Mouse (Mus musculus): Measurements from ENCODE around the gene Rab31. TPM values are rescaled to one million over a fixed set of nuclear protein-coding genes. Genes with fewer than 3 reads are reported as not detected.

Gene Rab31
- polyA plus RNA-seq, 1 experiment from 2014 or later: 26.0 TPM

DNA sequence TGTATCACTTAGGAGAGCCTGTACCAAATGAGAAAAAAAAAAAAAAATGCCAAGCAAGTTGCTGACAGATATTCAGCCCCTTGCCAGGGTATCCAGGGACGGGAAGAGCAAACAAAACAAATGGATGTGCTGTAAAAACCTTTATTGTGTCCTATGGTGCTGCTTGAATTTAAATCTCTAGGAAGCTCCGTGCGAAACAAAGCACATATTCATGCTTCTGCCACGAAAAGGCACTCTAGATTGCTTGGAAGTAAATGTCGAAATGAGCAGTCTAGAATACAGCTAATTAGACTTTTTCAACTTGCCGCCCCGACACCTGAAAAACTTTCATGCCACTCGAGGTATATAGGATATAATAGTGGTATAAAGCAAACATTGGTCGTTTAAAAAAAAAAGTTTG lies 158.1 kb downstream of the Rab31 start:
- H3K4me2 ChIP-seq: peak overlapping the region; percentile 73
- no peaks in the 10 kb centered on the region for H3K36me3 ChIP-seq
- peak overlapping the region; percentile 92 for H3K4me3 ChIP-seq
- WGBS: 3% methylated on average over 9 of the region's 9 CpGs
- H3K9me3 ChIP-seq (replicated peaks): no peaks in the 10 kb centered on the region
- ATAC-seq (replicated peaks; ENCODE audit: insufficient number of reproducible peaks, insufficient read depth, low FRiP score, low read depth): no peak
- H3K4me1 ChIP-seq (replicated peaks): peaks cover 23% of the 10 kb centered on the region
- H3K9ac ChIP-seq: peak overlapping the region; percentile 62
- no peaks in the 10 kb centered on the region for H3K27me3 ChIP-seq
- H3K27ac ChIP-seq: peak overlapping the region; percentile 100

DNA sequence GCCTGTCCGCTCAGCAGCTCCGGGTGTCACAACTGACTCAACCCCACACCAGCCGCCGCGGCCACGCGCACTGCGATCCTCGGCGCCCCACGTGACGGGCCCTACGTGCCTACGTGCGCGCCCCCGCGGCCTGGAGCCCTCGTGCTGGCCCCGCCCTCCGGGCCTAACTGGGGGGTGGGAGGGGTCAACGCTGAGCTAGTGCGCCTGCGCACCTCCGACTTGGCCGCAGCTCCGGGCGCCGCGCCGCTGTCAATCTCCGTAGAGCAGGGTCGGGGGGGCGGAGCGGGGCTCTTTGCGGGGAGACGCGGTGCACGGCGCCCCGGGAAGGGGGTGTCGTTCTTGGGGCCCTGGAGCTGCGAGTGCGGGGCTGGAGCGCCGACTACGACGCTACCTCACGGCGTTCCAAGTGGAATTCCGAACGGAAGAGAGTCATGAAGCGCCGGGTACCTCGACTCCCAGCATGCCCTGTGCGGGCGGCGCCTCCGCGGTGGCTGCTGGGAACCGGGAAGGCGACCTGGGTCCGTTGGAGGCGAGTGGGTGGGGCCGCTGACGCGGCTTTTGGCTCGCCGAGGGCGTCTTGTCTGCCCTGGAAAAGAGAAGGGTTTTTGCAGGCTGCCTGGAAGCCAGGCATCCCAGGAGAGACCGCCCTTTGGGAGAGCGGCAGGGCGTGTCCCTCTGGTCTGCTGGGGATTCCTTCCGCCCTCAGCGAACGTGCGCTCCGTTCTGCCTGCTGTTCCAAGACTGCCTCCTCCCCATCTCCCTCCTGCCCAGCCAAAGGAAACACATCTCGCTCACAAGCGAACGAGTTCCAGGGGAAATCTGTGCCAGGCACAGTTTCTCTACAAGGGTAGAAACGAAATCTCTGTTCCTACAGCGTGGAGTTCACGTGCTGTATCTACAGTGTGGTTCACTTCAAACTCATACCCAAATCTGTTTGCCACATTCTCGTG lies 158.8 kb downstream of the Rab31 start, which contains the start of gene Vapa:
Gene Vapa, minus strand, starts transcription at position 93 of the 950 bp plus-strand sequence.
- peak within 1 kb of the TSS; percentile 92 for H3K4me3 ChIP-seq
- under 1% methylated on average over 75 of the region's 85 CpGs for WGBS
- H3K4me2 ChIP-seq: peak within 1 kb of the TSS; percentile 73
- no peaks in the 10 kb centered on the region for H3K9me3 ChIP-seq (replicated peaks)
- H3K36me3 ChIP-seq: no peaks in the 10 kb centered on the region
- H3K9ac ChIP-seq: peak within 1 kb of the TSS; percentile 100
- peak; percentile 92 for ATAC-seq (replicated peaks; ENCODE audit: insufficient number of reproducible peaks, insufficient read depth, low FRiP score, low read depth)
- H3K27me3 ChIP-seq: no peaks in the 10 kb centered on the region
- H3K27ac ChIP-seq: peak within 1 kb of the TSS; percentile 100
- H3K4me1 ChIP-seq (replicated peaks): peaks cover 30% of the 10 kb centered on the region

DNA sequence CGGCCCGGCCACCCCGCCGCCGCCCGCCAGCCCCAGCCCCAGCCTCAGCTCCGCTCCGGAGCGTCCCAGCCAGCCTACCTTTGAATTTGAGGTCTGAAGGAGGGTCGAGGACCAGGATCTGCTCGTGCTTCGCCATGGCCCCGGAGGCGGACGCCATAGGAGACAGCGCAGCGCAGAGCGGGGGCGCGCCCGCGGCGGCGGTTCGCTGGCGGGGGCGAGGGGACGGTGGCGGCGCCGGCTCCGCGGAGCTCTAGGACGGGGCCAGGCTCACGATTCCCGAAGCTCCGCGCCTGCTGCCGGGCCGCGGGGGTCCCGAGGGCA lies 159.4 kb downstream of the Rab31 start:
- peak overlapping the region; percentile 100 for H3K9ac ChIP-seq
- no peaks in the 10 kb centered on the region for H3K9me3 ChIP-seq (replicated peaks)
- H3K4me2 ChIP-seq: peak overlapping the region; percentile 69; the same call in 1 of the 2 replicates
- peak overlapping the region; percentile 100 for H3K27ac ChIP-seq
- 0% methylated on average over 34 of the region's 42 CpGs for WGBS
- H3K36me3 ChIP-seq: no peaks in the 10 kb centered on the region
- peak; percentile 58 for ATAC-seq (replicated peaks; ENCODE audit: insufficient number of reproducible peaks, insufficient read depth, low FRiP score, low read depth)
- no peaks in the 10 kb centered on the region for H3K27me3 ChIP-seq
- peak overlapping the region; percentile 92 for H3K4me3 ChIP-seq
- peaks cover 36% of the 10 kb centered on the region for H3K4me1 ChIP-seq (replicated peaks)

DNA sequence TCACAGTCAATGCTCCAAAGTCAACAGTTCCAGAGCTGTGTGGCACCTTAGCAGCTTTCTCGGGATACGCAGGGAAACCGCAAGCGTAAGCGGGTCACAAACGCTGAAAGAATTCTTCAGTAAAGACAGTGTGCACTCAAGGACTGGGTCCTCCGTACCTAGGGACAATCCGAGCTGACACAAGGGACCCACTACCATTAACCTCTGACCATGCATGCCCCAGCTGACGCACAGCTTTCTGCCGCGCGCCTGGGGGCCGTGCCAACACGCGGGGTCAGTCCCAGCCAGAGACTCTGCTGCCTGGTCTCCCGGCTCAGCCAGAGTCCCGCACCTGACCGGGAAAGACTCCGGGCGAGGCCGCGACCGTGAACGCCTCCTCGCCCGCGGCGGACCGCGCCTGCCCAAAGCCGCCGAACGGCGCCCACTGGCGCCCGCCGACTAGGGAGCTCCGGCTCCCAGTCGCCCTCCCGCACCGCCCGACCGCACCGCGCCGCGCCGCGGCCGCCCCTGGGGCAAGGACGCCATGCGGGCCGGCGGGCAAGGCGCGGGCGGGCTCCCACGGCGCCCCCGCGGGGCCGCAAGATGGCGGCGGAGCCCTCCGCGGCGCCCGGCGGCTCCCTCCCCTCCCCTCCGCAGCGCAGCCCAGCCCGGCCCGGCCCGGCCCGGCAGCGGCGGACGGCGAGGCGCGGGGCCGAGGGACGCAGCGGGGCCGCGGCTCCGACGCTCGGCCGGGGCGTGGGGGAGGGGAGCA lies 160.0 kb downstream of the Rab31 start:
- H3K36me3 ChIP-seq: no peaks in the 10 kb centered on the region
- peak overlapping the region; percentile 100 for H3K27ac ChIP-seq
- H3K4me1 ChIP-seq (replicated peaks): peaks cover 41% of the 10 kb centered on the region
- peak overlapping the region; percentile 92 for H3K4me3 ChIP-seq
- peak overlapping the region; percentile 100 for H3K9ac ChIP-seq
- peak overlapping the region; percentile 69 for H3K4me2 ChIP-seq
- ATAC-seq (replicated peaks; ENCODE audit: insufficient number of reproducible peaks, insufficient read depth, low FRiP score, low read depth): peak; percentile 37
- H3K27me3 ChIP-seq: no peaks in the 10 kb centered on the region
- under 1% methylated on average over 36 of the region's 91 CpGs for WGBS
- no peaks in the 10 kb centered on the region for H3K9me3 ChIP-seq (replicated peaks)

DNA sequence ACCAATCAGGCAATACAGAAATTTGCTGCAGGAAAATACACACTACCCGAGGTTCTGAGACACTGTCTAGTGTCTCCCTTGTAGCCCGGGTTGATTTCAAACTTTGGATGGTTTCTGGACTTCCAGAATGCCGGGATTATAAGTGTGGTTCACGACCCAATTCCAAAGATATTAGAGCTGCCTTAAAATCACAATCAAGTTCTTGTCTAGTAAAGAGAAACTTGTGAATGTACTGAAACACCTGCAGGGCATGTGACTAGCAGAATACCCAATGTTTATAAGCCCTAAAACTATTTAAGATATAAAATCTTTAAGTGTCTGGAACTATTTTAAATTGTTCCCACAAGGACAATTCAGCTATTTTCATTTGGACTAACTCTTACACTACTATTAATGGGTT lies 160.8 kb downstream of the Rab31 start:
- peak overlapping the region; percentile 100; the same call in 1 of the 2 replicates for H3K27ac ChIP-seq
- no peaks in the 10 kb centered on the region for H3K27me3 ChIP-seq
- peak overlapping the region; percentile 69 for H3K4me2 ChIP-seq
- H3K36me3 ChIP-seq: no peaks in the 10 kb centered on the region
- no peaks in the 10 kb centered on the region for H3K9me3 ChIP-seq (replicated peaks)
- 2% methylated on average over 4 of the region's 4 CpGs for WGBS
- H3K9ac ChIP-seq: peak overlapping the region; percentile 100
- peaks cover 49% of the 10 kb centered on the region for H3K4me1 ChIP-seq (replicated peaks)
- H3K4me3 ChIP-seq: peak overlapping the region; percentile 92
- ATAC-seq (replicated peaks; ENCODE audit: insufficient number of reproducible peaks, insufficient read depth, low FRiP score, low read depth): no peak

DNA sequence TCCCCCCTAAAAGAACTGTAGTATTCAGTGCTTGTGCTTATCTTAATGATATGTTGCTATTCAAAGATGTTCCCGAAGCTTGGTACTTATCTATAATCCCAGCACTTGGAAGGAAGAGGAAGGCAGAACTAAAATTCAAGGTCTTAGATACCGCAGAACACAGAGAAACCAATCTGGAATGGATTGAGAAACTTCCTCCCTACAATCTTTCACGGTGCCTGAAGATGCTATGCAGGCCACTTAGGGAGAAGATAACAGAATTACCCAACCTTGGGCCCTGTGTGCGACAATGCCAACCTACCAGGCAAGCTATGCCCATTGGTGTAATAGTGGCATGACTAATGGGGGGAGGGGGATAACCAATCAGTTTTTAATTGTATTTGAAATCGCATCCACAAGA lies 163.8 kb downstream of the Rab31 start:
- no peak overlapping the region for H3K9ac ChIP-seq
- no peak for ATAC-seq (replicated peaks; ENCODE audit: insufficient number of reproducible peaks, insufficient read depth, low FRiP score, low read depth)
- no peak overlapping the region for H3K4me3 ChIP-seq
- no peaks in the 10 kb centered on the region for H3K27me3 ChIP-seq
- no peaks in the 10 kb centered on the region for H3K9me3 ChIP-seq (replicated peaks)
- H3K36me3 ChIP-seq: no peaks in the 10 kb centered on the region
- 37% methylated on average over 5 of the region's 5 CpGs for WGBS
- H3K4me2 ChIP-seq: peak overlapping the region; percentile 22
- peaks cover 65% of the 10 kb centered on the region for H3K4me1 ChIP-seq (replicated peaks)
- H3K27ac ChIP-seq: peak overlapping the region; percentile 37; the same call in 1 of the 2 replicates

DNA sequence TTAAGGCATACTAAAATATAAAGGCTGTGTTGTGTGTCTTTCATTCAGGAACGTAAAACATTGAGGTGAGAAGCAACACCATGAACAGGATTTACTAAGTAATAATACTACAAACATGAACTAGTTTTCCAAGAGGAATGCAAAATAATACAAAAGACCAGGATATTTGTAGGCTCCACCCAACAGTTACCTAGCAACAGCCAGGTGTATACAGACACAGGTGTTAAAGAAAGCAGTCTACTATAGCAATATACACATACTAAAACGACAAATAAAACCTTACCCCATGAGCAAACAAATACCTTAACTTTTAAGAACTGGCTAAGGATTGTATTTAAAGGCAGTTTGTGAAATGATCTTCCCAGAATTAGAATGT lies 164.3 kb downstream of the Rab31 start:
- WGBS: 82% methylated on average over 2 of the region's 2 CpGs
- H3K27ac ChIP-seq: no peak overlapping the region
- peaks cover 65% of the 10 kb centered on the region for H3K4me1 ChIP-seq (replicated peaks)
- no peaks in the 10 kb centered on the region for H3K9me3 ChIP-seq (replicated peaks)
- H3K4me2 ChIP-seq: peak overlapping the region; percentile 22
- no peaks in the 10 kb centered on the region for H3K27me3 ChIP-seq
- H3K4me3 ChIP-seq: no peak overlapping the region
- no peaks in the 10 kb centered on the region for H3K36me3 ChIP-seq
- no peak overlapping the region for H3K9ac ChIP-seq
- no peak for ATAC-seq (replicated peaks; ENCODE audit: insufficient number of reproducible peaks, insufficient read depth, low FRiP score, low read depth)

DNA sequence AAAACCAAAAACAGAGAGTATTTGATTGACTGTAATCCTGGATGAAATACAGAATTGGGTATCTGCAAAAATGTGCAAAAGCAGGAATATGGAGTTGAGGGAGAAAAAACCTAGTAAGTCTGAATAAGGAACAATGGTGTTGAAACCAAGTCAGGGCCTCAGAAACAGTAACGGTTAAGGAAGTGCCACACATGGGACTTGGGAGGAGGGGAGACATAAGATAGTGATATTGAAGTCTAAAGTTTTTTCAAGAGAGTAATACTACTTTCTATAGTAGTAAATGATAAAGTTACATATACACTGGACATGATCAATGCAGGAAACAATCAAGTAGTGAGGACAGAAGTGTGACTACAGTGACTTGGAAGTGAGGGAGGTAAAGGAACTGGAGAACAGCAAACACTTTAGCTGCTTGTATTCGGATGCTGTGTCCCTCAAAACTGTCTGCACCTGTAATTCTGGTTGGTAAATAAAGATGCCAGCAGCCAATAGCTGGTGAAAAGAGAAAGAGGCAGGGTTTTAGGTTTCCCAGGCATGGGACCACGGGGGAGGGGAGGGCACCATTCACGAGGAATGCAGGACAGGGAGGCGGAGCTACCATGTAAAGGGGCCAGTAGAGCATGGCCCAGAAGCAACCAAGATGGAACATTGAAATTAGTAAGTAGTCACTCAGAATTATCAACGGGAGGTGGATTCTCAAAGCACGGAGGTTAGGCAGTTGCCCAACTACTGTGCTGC lies 164.8 kb downstream of the Rab31 start:
- Histone ChIP-seq H3K9me3 (replicated peaks) (no peaks in the 10 kb centered on the region), H3K27ac (no peak overlapping the region), H3K4me1 (replicated peaks) (peaks cover 65% of the 10 kb centered on the region), H3K9ac (no peak overlapping the region), H3K4me3 (no peak overlapping the region), H3K4me2 (peak overlapping the region; percentile 15; the same call in 1 of the 2 replicates), H3K36me3 (no peaks in the 10 kb centered on the region), H3K27me3 (no peaks in the 10 kb centered on the region)
- no peak for ATAC-seq (replicated peaks; ENCODE audit: insufficient number of reproducible peaks, insufficient read depth, low FRiP score, low read depth)
- 33% methylated on average over 7 of the region's 7 CpGs for WGBS

DNA sequence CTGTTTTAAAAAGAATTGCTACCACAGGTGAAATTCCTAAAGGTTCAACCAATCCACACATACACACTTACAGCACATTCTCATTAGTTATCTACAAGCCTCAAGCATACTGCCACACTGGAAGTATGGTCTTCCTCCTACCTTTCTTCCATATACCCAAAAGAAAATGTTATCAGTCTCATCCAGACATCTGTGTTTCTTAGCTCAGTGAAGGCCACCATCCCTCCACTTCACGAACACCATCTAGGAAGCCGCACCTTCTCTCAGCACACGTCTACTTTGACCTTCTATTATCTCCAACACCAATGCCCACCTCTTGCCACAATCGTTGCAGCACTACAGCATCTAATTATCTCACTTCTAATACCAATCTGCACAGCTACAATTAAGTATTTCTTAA lies 166.5 kb downstream of the Rab31 start:
- no peaks in the 10 kb centered on the region for H3K9me3 ChIP-seq (replicated peaks)
- no peaks in the 10 kb centered on the region for H3K36me3 ChIP-seq
- H3K4me2 ChIP-seq: no peak overlapping the region
- WGBS: 55% methylated on average over 4 of the region's 4 CpGs
- no peak overlapping the region for H3K4me3 ChIP-seq
- ATAC-seq (replicated peaks; ENCODE audit: insufficient number of reproducible peaks, insufficient read depth, low FRiP score, low read depth): no peak
- no peak overlapping the region for H3K9ac ChIP-seq
- no peaks in the 10 kb centered on the region for H3K27me3 ChIP-seq
- no peak overlapping the region for H3K27ac ChIP-seq
- H3K4me1 ChIP-seq (replicated peaks): peaks cover 60% of the 10 kb centered on the region

DNA sequence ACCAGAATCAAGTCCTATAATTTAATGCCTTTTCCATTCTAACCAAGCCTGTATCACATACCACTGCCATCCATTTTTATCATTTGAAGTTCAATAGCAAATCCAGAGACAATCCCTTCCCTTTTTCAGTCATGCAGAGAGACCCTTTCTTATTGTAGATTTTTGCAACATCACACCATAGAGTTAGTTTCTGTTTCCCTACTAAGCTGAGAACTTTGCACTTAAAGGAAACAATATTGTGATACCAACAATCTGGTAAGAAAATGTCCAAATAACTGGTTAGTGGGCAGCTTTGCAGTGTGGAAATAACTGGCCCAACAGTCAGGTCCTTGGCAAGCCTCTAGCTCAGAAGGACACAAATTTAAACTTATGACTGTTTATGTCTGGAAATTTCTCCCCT lies 167.7 kb downstream of the Rab31 start:
- Histone ChIP-seq H3K4me2 (no peak overlapping the region), H3K9ac (no peak overlapping the region), H3K27ac (no peak overlapping the region), H3K9me3 (replicated peaks) (no peaks in the 10 kb centered on the region), H3K4me1 (replicated peaks) (peaks cover 53% of the 10 kb centered on the region), H3K36me3 (no peaks in the 10 kb centered on the region), H3K27me3 (no peaks in the 10 kb centered on the region), H3K4me3 (no peak overlapping the region)
- no peak for ATAC-seq (replicated peaks; ENCODE audit: insufficient number of reproducible peaks, insufficient read depth, low FRiP score, low read depth)

DNA sequence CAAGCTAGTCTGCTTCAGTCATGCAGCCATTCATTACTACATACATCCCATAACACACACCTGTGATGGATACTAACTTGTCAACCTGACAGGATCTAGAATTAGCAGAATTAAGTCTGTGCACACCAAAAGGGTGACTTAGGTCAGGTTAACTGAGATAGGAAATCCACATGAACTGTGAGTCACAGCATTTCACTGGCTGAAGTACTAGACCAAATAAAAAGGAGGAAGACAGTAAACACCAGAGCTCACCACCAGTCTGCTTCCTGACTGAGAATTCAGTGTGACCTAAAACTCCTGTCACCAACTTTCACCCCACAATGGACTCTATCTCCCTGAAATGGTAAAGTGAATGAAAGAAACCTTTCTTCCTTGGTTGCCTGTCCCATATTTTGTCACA lies 168.2 kb downstream of the Rab31 start:
- Histone ChIP-seq H3K9ac (no peak overlapping the region), H3K27ac (no peak overlapping the region), H3K4me3 (no peak overlapping the region), H3K27me3 (no peaks in the 10 kb centered on the region), H3K4me1 (replicated peaks) (peaks cover 47% of the 10 kb centered on the region), H3K4me2 (no peak overlapping the region), H3K36me3 (no peaks in the 10 kb centered on the region), H3K9me3 (replicated peaks) (no peaks in the 10 kb centered on the region)
- no peak for ATAC-seq (replicated peaks; ENCODE audit: insufficient number of reproducible peaks, insufficient read depth, low FRiP score, low read depth)

All from heart, embryonic 15.5 days (tissue).